Mouse (Mus musculus) layer of hippocampus, adult 2 months (tissue): ENCODE data around the gene Nuak2. TPM values are rescaled to one million over a fixed set of nuclear protein-coding genes. Genes with fewer than 3 reads are reported as not detected.

ENCODE experiments used
- DNase-seq, 2 experiments: peaks; one replicate each; pipeline ENCODE4 v3.0.0; 2022; ENCODE audit warnings: low spot score in 2 of 2
- H3K27ac ChIP-seq: fragments of 200-600 bp; 2 replicates; pipeline ENCODE4 v1.8.1; 2022
- H3K4me3 ChIP-seq: fragments of 200-600 bp; 2 replicates; pipeline ENCODE4 v1.8.1; 2022; ENCODE audit warnings: mild to moderate bottlenecking
- CTCF ChIP-seq: fragments of 200-600 bp; conservative IDR thresholded peaks from 2 replicates; pipeline ENCODE4 v1.8.1; 2022; ENCODE audit warnings: antibody characterized with exemption, mild to moderate bottlenecking, moderate library complexity
- total RNA-seq, 2 experiments: library from RNA; stranded (reverse); gene quantifications; 2 replicates each; pipeline ENCODE4 v1.2.3; 2021

The Nuak2 gene
- total RNA-seq, 2 experiments from 2014 or later, result 0.76 to 1.7 TPM

GRCm38 (mm10) chr1:132353389-132353788 is 37.5 kb downstream of the Nuak2 start:
- TF ChIP-seq CTCF, result no peak
- no peak overlapping the region for H3K27ac ChIP-seq
- no peak for DNase-seq
- H3K4me3 ChIP-seq, result no peak overlapping the region

GRCm38 (mm10) chr1:132354234-132354633 is 38.3 kb downstream of the Nuak2 start:
- no peak for TF ChIP-seq CTCF
- no peak for DNase-seq
- H3K4me3 ChIP-seq, result no peak overlapping the region
- no peak overlapping the region for H3K27ac ChIP-seq

- DNase-seq, result no peak
- no peak overlapping the region for H3K4me3 ChIP-seq
- TF ChIP-seq CTCF, result no peak
- no peak overlapping the region; the same call in 1 of the 2 replicates for H3K27ac ChIP-seq
Measured at GRCm38 (mm10) chr1:132355162-132355601, 39.3 kb downstream of the Nuak2 start.

GRCm38 (mm10) chr1:132355841-132356242 is 39.9 kb downstream of the Nuak2 start:
- DNase-seq, result peak; percentile 81 to 83

GRCm38 (mm10) chr1:132356841-132357240 is 40.9 kb downstream of the Nuak2 start:
- no peak for TF ChIP-seq CTCF
- DNase-seq, result no peak
- peak overlapping the region; percentile 5; the same call in 1 of the 2 replicates for H3K27ac ChIP-seq
- no peak overlapping the region for H3K4me3 ChIP-seq

More at GRCm38 (mm10) chr1:132355841-132356242, 39.9 kb downstream of the Nuak2 start:
- Histone ChIP-seq H3K27ac (no peak overlapping the region; the same call in 1 of the 2 replicates), H3K4me3 (no peak overlapping the region)
- peak; percentile 83 for TF ChIP-seq CTCF

GRCm38 (mm10) chr1:132361959-132362358 is 46.0 kb downstream of the Nuak2 start:
- Histone ChIP-seq H3K27ac (no peak overlapping the region), H3K4me3 (no peak overlapping the region)
- TF ChIP-seq CTCF, result no peak
- no peak for DNase-seq

- peak; percentile 60 to 75 for DNase-seq
- Histone ChIP-seq H3K27ac (peak overlapping the region; percentile 86), H3K4me3 (no peak overlapping the region)
- TF ChIP-seq CTCF, result no peak
Measured at GRCm38 (mm10) chr1:132364388-132364787, 48.5 kb downstream of the Nuak2 start.

GRCm38 (mm10) chr1:132364896-132365557 is 49.1 kb downstream of the Nuak2 start:
- Histone ChIP-seq H3K4me3 (no peak overlapping the region), H3K27ac (peak overlapping the region; percentile 86)
- TF ChIP-seq CTCF, result no peak
- DNase-seq, result no peak

- H3K27ac ChIP-seq, result peak overlapping the region; percentile 86
- H3K4me3 ChIP-seq, result no peak overlapping the region
- no peak for TF ChIP-seq CTCF
- DNase-seq, result no peak
Measured at GRCm38 (mm10) chr1:132365645-132366044, 49.7 kb downstream of the Nuak2 start.

GRCm38 (mm10) chr1:132366235-132366634 is 50.3 kb downstream of the Nuak2 start:
- H3K4me3 ChIP-seq, result no peak overlapping the region
- H3K27ac ChIP-seq, result peak overlapping the region; percentile 86
- TF ChIP-seq CTCF, result no peak
- DNase-seq, result no peak

GRCm38 (mm10) chr1:132366937-132367336 is 51.0 kb downstream of the Nuak2 start:
- H3K4me3 ChIP-seq, result no peak overlapping the region; the same call in 1 of the 2 replicates
- TF ChIP-seq CTCF, result no peak
- no peak for DNase-seq
- peak overlapping the region; percentile 86 for H3K27ac ChIP-seq

- Histone ChIP-seq H3K4me3 (no peak overlapping the region), H3K27ac (peak overlapping the region; percentile 86)
- peak; percentile 88 to 91 for DNase-seq
- peak; percentile 93 for TF ChIP-seq CTCF
Measured at GRCm38 (mm10) chr1:132367692-132368506, 52.0 kb downstream of the Nuak2 start.

GRCm38 (mm10) chr1:132370681-132371173 is 54.8 kb downstream of the Nuak2 start:
- DNase-seq, result no peak
- no peak overlapping the region for H3K4me3 ChIP-seq
- TF ChIP-seq CTCF, result no peak
- peak overlapping the region; percentile 87 for H3K27ac ChIP-seq
